Mouse (Mus musculus): Measurements from ENCODE around the gene Camkmt.

- TF ChIP-seq POLR2A (IDR thresholded peaks at IDR 0.05; ENCODE audit: low read depth, low read length), result no peak
- peak; percentile 93 for TF ChIP-seq CTCF (IDR thresholded peaks at IDR 0.05; ENCODE audit: extremely low read depth, insufficient read depth, insufficient read length, insufficient replicate concordance)
Observed at GRCm38 (mm10) chr17:85189227-85190127, 99.1 kb downstream of the Camkmt start.
